Mouse (Mus musculus) stomach, postnatal 0 days (tissue): ENCODE results near the gene Sdsl. TPM values are rescaled to one million over a fixed set of nuclear protein-coding genes. Genes with fewer than 3 reads are reported as not detected.

ENCODE experiments used
- ATAC-seq: fragments of 200-750 bp; cut with Nextera tagmentation; 2 replicates; pipeline ENCODE4 v1.8.0; 2017; ENCODE audit not compliant: low FRiP score, low TSS enrichment
- DNase-seq: peaks from one replicate; pipeline ENCODE4 v3.0.0-alpha.2; 2016; ENCODE audit warnings: low spot score
- H3K27ac ChIP-seq: fragments of 300-500 bp; sonication (generic); replicated peaks from 2 replicates; pipeline ENCODE4 v1.5.1; 2014; ENCODE audit warnings: mild to moderate bottlenecking, control low read depth
- H3K27me3 ChIP-seq: fragments of 300-500 bp; sonication (generic); 2 replicates; pipeline ENCODE4 v1.6.1; 2014; ENCODE audit warnings: low read length; ENCODE audit not compliant: control insufficient read depth, insufficient read depth
- H3K36me3 ChIP-seq: fragments of 300-500 bp; sonication (generic); 2 replicates; pipeline ENCODE4 v1.6.1; 2014; ENCODE audit warnings: low read length, mixed read lengths; ENCODE audit not compliant: control insufficient read depth, insufficient read depth
- H3K4me1 ChIP-seq: fragments of 300-500 bp; sonication (generic); replicated peaks from 2 replicates; pipeline ENCODE4 v1.6.1; 2014; ENCODE audit warnings: antibody characterized with exemption; ENCODE audit not compliant: control insufficient read depth, insufficient read depth
- H3K4me2 ChIP-seq: fragments of 300-500 bp; sonication (generic); replicated peaks from 2 replicates; pipeline ENCODE4 v1.6.1; 2014; ENCODE audit warnings: low read depth, mild to moderate bottlenecking, control low read depth, moderate library complexity
- H3K4me3 ChIP-seq: fragments of 300-500 bp; sonication (generic); 2 replicates; pipeline ENCODE4 v1.5.1; 2014; ENCODE audit warnings: low read depth, low read length, control low read depth
- H3K9ac ChIP-seq: fragments of 300-500 bp; sonication (generic); 2 replicates; pipeline ENCODE4 v1.6.1; 2014; ENCODE audit warnings: mild to moderate bottlenecking, low read length, control low read depth, mixed read lengths
- H3K9me3 ChIP-seq: fragments of 300-500 bp; sonication (generic); 2 replicates; pipeline ENCODE4 v1.6.1; 2016; ENCODE audit warnings: low read length; ENCODE audit not compliant: control insufficient read depth
- CTCF ChIP-seq: IDR thresholded peaks from 2 replicates; pipeline ENCODE4 v1.5.1; 2016; ENCODE audit warnings: antibody characterized with exemption, low read depth, mild to moderate bottlenecking, moderate library complexity
- EP300 ChIP-seq: optimal IDR thresholded peaks from 2 replicates; pipeline ENCODE3; 2016; ENCODE audit warnings: antibody characterized with exemption
- WGBS: fragments of 180-500 bp; shearing (Covaris S2); extraction: QIAGEN DNeasy Blood & Tissue Kit; methylation state at CpG from one replicate; pipeline ENCODE4 v1.1.7; 2014; 5-methylcytosine and 5-hydroxymethylcytosine counted together
- polyA plus RNA-seq: library from polyadenylated mRNA; unstranded; fragments of >200 nt; fragmentation: Nextera tagmentation; extraction: Ambion mirVana; gene quantifications from 2 replicates; pipeline ENCODE4 v1.2.1, GENCODE M21; 2015

Gene Sdsl
- polyA plus RNA-seq, 1 experiment from 2014 or later, result 16.8 TPM

GRCm38 (mm10) chr5:120437986-120438385, 34.6 kb downstream of the Sdsl start:
- Histone ChIP-seq H3K27me3 (peaks cover 46% of the 10 kb centered on the region), H3K27ac (no peak overlapping the region), H3K9me3 (no peaks in the 10 kb centered on the region), H3K36me3 (no peaks in the 10 kb centered on the region), H3K4me3 (peak overlapping the region; percentile 17), H3K4me2 (peak overlapping the region; percentile 37; the same call in 1 of the 2 replicates), H3K9ac (no peak overlapping the region), H3K4me1 (no peaks in the 10 kb centered on the region; the same call in 1 of the 2 replicates)
- TF ChIP-seq EP300, result no peak
- TF ChIP-seq CTCF, result no peak
- no peak for DNase-seq
- WGBS, result under 1% methylated on average over 32 of the region's 33 CpGs
- no peak for ATAC-seq

GRCm38 (mm10) chr5:120437539-120437938, 35.1 kb downstream of the Sdsl start:
- peak overlapping the region; percentile 37; the same call in 1 of the 2 replicates for H3K4me2 ChIP-seq
- no peak for DNase-seq
- H3K4me3 ChIP-seq, result no peak overlapping the region; the same call in 1 of the 2 replicates
- H3K4me1 ChIP-seq, result no peaks in the 10 kb centered on the region; the same call in 1 of the 2 replicates
- TF ChIP-seq CTCF (no peak), EP300 (no peak)
- WGBS, result under 1% methylated on average over 17 of the region's 17 CpGs
- peaks cover 46% of the 10 kb centered on the region for H3K27me3 ChIP-seq
- ATAC-seq, result no peak
- H3K27ac ChIP-seq, result no peak overlapping the region
- no peaks in the 10 kb centered on the region for H3K36me3 ChIP-seq
- H3K9ac ChIP-seq, result no peak overlapping the region
- H3K9me3 ChIP-seq, result no peaks in the 10 kb centered on the region

- Histone ChIP-seq H3K36me3 (no peaks in the 10 kb centered on the region), H3K9me3 (no peaks in the 10 kb centered on the region), H3K4me1 (no peaks in the 10 kb centered on the region; the same call in 1 of the 2 replicates), H3K4me2 (no peak overlapping the region), H3K27ac (no peak overlapping the region), H3K27me3 (peaks cover 50% of the 10 kb centered on the region), H3K4me3 (no peak overlapping the region), H3K9ac (no peak overlapping the region)
- TF ChIP-seq CTCF (no peak), EP300 (no peak)
- no peak for ATAC-seq
- WGBS, result under 1% methylated on average over 18 of the region's 18 CpGs
- no peak for DNase-seq
Observed at GRCm38 (mm10) chr5:120436885-120437495, 35.6 kb downstream of the Sdsl start.

GRCm38 (mm10) chr5:120435731-120436501, 36.7 kb downstream of the Sdsl start:
- H3K4me3 ChIP-seq, result peak overlapping the region; percentile 34
- H3K9ac ChIP-seq, result no peak overlapping the region
- ATAC-seq (no peak), DNase-seq (no peak)
- 2% methylated on average over 45 of the region's 47 CpGs for WGBS
- TF ChIP-seq EP300 (no peak), CTCF (no peak)
- H3K27ac ChIP-seq, result no peak overlapping the region
- H3K4me2 ChIP-seq, result peak overlapping the region; percentile 55
- H3K36me3 ChIP-seq, result no peaks in the 10 kb centered on the region
- H3K27me3 ChIP-seq, result peaks cover 60% of the 10 kb centered on the region
- no peaks in the 10 kb centered on the region for H3K9me3 ChIP-seq
- H3K4me1 ChIP-seq, result no peaks in the 10 kb centered on the region; the same call in 1 of the 2 replicates

- no peaks in the 10 kb centered on the region; the same call in 1 of the 2 replicates for H3K4me1 ChIP-seq
- TF ChIP-seq CTCF (no peak), EP300 (no peak)
- ATAC-seq, result no peak
Observed at GRCm38 (mm10) chr5:120435006-120435681, 37.5 kb downstream of the Sdsl start.

More at GRCm38 (mm10) chr5:120435006-120435681, 37.5 kb downstream of the Sdsl start:
- no peaks in the 10 kb centered on the region for H3K36me3 ChIP-seq
- H3K9me3 ChIP-seq, result no peaks in the 10 kb centered on the region
- H3K27ac ChIP-seq, result no peak overlapping the region
- DNase-seq, result no peak
- no peak overlapping the region for H3K4me2 ChIP-seq
- WGBS, result under 1% methylated on average over 44 of the region's 44 CpGs
- no peak overlapping the region for H3K4me3 ChIP-seq
- H3K9ac ChIP-seq, result no peak overlapping the region
- peaks cover 61% of the 10 kb centered on the region for H3K27me3 ChIP-seq
